Mouse (Mus musculus): ENCODE measurements around the gene Bbx. TPM values are rescaled to one million over a fixed set of nuclear protein-coding genes. Genes with fewer than 3 reads are reported as not detected.

Bbx gene
- polyA plus RNA-seq, 2 experiments, result 13.4 to 30.9 TPM

- Histone ChIP-seq H3K4me2 (replicated peaks; ENCODE audit: low read depth, low read length, severe bottlenecking) (peak overlapping the region; percentile 25; the same call in 1 of the 2 replicates), H3K36me3 (ENCODE audit: control insufficient read depth, insufficient read depth, low read length) (no peaks in the 10 kb centered on the region), H3K4me3 (replicated peaks; ENCODE audit: low read length) (no peak overlapping the region), H3K4me1 (ENCODE audit: control insufficient read depth, insufficient read depth, low read length) (peaks cover 3% of the 10 kb centered on the region; the same call in 1 of the 2 replicates), H3K9me3 (ENCODE audit: control insufficient read depth, low read length) (no peaks in the 10 kb centered on the region), H3K9ac (ENCODE audit: low read depth, low read length, severe bottlenecking) (no peak overlapping the region), H3K27ac (replicated peaks; ENCODE audit: low read depth, low read length) (no peak overlapping the region), H3K27me3 (ENCODE audit: control insufficient read depth, insufficient read depth, low read length) (no peaks in the 10 kb centered on the region)
- DNase-seq (ENCODE audit: low spot score) (no peak), ATAC-seq (ENCODE audit: low FRiP score, low read depth) (no peak)
- WGBS, result 31% methylated on average over 7 of the region's 7 CpGs
- no peak for TF ChIP-seq POLR2A (IDR thresholded peaks at IDR 0.05; ENCODE audit: borderline replicate concordance, extremely low read depth, insufficient read depth, insufficient read length)
Measured at GRCm38 (mm10) chr16:50381351-50381746, 50.8 kb downstream of the Bbx start.

- ATAC-seq (ENCODE audit: low FRiP score, low read depth) (no peak), DNase-seq (ENCODE audit: low spot score) (no peak)
- Histone ChIP-seq H3K27ac (replicated peaks; ENCODE audit: low read depth, low read length) (no peak overlapping the region), H3K9me3 (ENCODE audit: control insufficient read depth, low read length) (no peaks in the 10 kb centered on the region), H3K27me3 (ENCODE audit: control insufficient read depth, insufficient read depth, low read length) (no peaks in the 10 kb centered on the region), H3K4me3 (replicated peaks; ENCODE audit: low read length) (no peak overlapping the region), H3K36me3 (ENCODE audit: control insufficient read depth, insufficient read depth, low read length) (no peaks in the 10 kb centered on the region), H3K4me2 (replicated peaks; ENCODE audit: low read depth, low read length, severe bottlenecking) (peak overlapping the region; percentile 25; the same call in 1 of the 2 replicates), H3K9ac (ENCODE audit: low read depth, low read length, severe bottlenecking) (no peak overlapping the region), H3K4me1 (ENCODE audit: control insufficient read depth, insufficient read depth, low read length) (peaks cover 3% of the 10 kb centered on the region; the same call in 1 of the 2 replicates)
- 34% methylated on average over 10 of the region's 10 CpGs for WGBS
- TF ChIP-seq POLR2A (IDR thresholded peaks at IDR 0.05; ENCODE audit: borderline replicate concordance, extremely low read depth, insufficient read depth, insufficient read length), result no peak
Measured at GRCm38 (mm10) chr16:50380682-50381350, 51.4 kb downstream of the Bbx start.

- Histone ChIP-seq H3K27me3 (ENCODE audit: control insufficient read depth, insufficient read depth, low read length) (no peaks in the 10 kb centered on the region), H3K9me3 (ENCODE audit: control insufficient read depth, low read length) (no peaks in the 10 kb centered on the region), H3K4me3 (replicated peaks; ENCODE audit: low read length) (no peak overlapping the region), H3K9ac (ENCODE audit: low read depth, low read length, severe bottlenecking) (no peak overlapping the region), H3K36me3 (ENCODE audit: control insufficient read depth, insufficient read depth, low read length) (no peaks in the 10 kb centered on the region), H3K4me2 (replicated peaks; ENCODE audit: low read depth, low read length, severe bottlenecking) (no peak overlapping the region), H3K4me1 (ENCODE audit: control insufficient read depth, insufficient read depth, low read length) (peaks cover 3% of the 10 kb centered on the region; the same call in 1 of the 2 replicates), H3K27ac (replicated peaks; ENCODE audit: low read depth, low read length) (no peak overlapping the region)
- ATAC-seq (ENCODE audit: low FRiP score, low read depth), result no peak
- 56% methylated on average over 7 of the region's 7 CpGs for WGBS
- no peak for TF ChIP-seq POLR2A (IDR thresholded peaks at IDR 0.05; ENCODE audit: borderline replicate concordance, extremely low read depth, insufficient read depth, insufficient read length)
- no peak for DNase-seq (ENCODE audit: low spot score)
Measured at GRCm38 (mm10) chr16:50380232-50380631, 52.0 kb downstream of the Bbx start.

GRCm38 (mm10) chr16:50374611-50375010, 57.6 kb downstream of the Bbx start:
- peaks cover 4% of the 10 kb centered on the region; the same call in 1 of the 2 replicates for H3K9me3 ChIP-seq (ENCODE audit: control insufficient read depth, low read length)
- ATAC-seq (ENCODE audit: low FRiP score, low read depth), result no peak
- H3K27me3 ChIP-seq (ENCODE audit: control insufficient read depth, insufficient read depth, low read length), result no peaks in the 10 kb centered on the region
- no peak overlapping the region for H3K27ac ChIP-seq (replicated peaks; ENCODE audit: low read depth, low read length)
- no peak for TF ChIP-seq POLR2A (IDR thresholded peaks at IDR 0.05; ENCODE audit: borderline replicate concordance, extremely low read depth, insufficient read depth, insufficient read length)
- WGBS, result 93% methylated on average over 3 of the region's 3 CpGs
- H3K4me3 ChIP-seq (replicated peaks; ENCODE audit: low read length), result no peak overlapping the region
- no peaks in the 10 kb centered on the region for H3K36me3 ChIP-seq (ENCODE audit: control insufficient read depth, insufficient read depth, low read length)
- H3K4me2 ChIP-seq (replicated peaks; ENCODE audit: low read depth, low read length, severe bottlenecking), result no peak overlapping the region
- no peak overlapping the region for H3K9ac ChIP-seq (ENCODE audit: low read depth, low read length, severe bottlenecking)
- no peaks in the 10 kb centered on the region for H3K4me1 ChIP-seq (ENCODE audit: control insufficient read depth, insufficient read depth, low read length)
- DNase-seq (ENCODE audit: low spot score), result peak; percentile 9

- no peak for ATAC-seq (ENCODE audit: low FRiP score, low read depth)
- Histone ChIP-seq H3K27ac (replicated peaks; ENCODE audit: low read depth, low read length) (no peak overlapping the region), H3K4me2 (replicated peaks; ENCODE audit: low read depth, low read length, severe bottlenecking) (no peak overlapping the region), H3K4me1 (ENCODE audit: control insufficient read depth, insufficient read depth, low read length) (no peaks in the 10 kb centered on the region), H3K27me3 (ENCODE audit: control insufficient read depth, insufficient read depth, low read length) (no peaks in the 10 kb centered on the region), H3K4me3 (replicated peaks; ENCODE audit: low read length) (no peak overlapping the region), H3K36me3 (ENCODE audit: control insufficient read depth, insufficient read depth, low read length) (no peaks in the 10 kb centered on the region), H3K9me3 (ENCODE audit: control insufficient read depth, low read length) (peaks cover 4% of the 10 kb centered on the region; the same call in 1 of the 2 replicates), H3K9ac (ENCODE audit: low read depth, low read length, severe bottlenecking) (no peak overlapping the region)
- no peak for TF ChIP-seq POLR2A (IDR thresholded peaks at IDR 0.05; ENCODE audit: borderline replicate concordance, extremely low read depth, insufficient read depth, insufficient read length)
- DNase-seq (ENCODE audit: low spot score), result no peak
- WGBS, result 46% methylated on average over 5 of the region's 5 CpGs
Measured at GRCm38 (mm10) chr16:50373685-50374084, 58.5 kb downstream of the Bbx start.

All from limb, embryonic 14.5 days (tissue).